Mouse (Mus musculus) liver, embryonic 12.5 days (tissue): ENCODE results near the gene Gpr156. TPM values are rescaled to one million over a fixed set of nuclear protein-coding genes. Genes with fewer than 3 reads are reported as not detected.
"Not testable (repeated sequence)": the region's sequence is repeated elsewhere in the genome, so short reads cannot be mapped to it uniquely, and the experiment has no call there.

ENCODE experiments used
- ATAC-seq: fragments of 200-750 bp; cut with Nextera tagmentation; 2 replicates; pipeline ENCODE4 v1.8.0; 2017; ENCODE audit warnings: moderate number of reproducible peaks, mild to moderate bottlenecking, moderate library complexity
- H3K27ac ChIP-seq: fragments of 300-500 bp; sonication (generic); 2 replicates; pipeline ENCODE4 v1.5.1; 2016; ENCODE audit warnings: mild to moderate bottlenecking
- H3K27me3 ChIP-seq: fragments of 300-500 bp; sonication (generic); replicated peaks from 2 replicates; pipeline ENCODE4 v1.6.1; 2016; ENCODE audit warnings: mild to moderate bottlenecking, moderate library complexity
- H3K36me3 ChIP-seq: fragments of 300-500 bp; sonication (generic); 2 replicates; pipeline ENCODE4 v1.6.1; 2016; ENCODE audit warnings: mild to moderate bottlenecking, moderate library complexity
- H3K4me1 ChIP-seq: fragments of 300-500 bp; sonication (generic); 2 replicates; pipeline ENCODE4 v1.6.1; 2016
- H3K4me2 ChIP-seq: fragments of 300-500 bp; sonication (generic); 2 replicates; pipeline ENCODE4 v1.6.1; 2016; ENCODE audit warnings: mild to moderate bottlenecking, moderate library complexity
- H3K4me3 ChIP-seq: fragments of 300-500 bp; sonication (generic); 2 replicates; pipeline ENCODE4 v1.5.1; 2016; ENCODE audit warnings: mild to moderate bottlenecking, moderate library complexity
- H3K9ac ChIP-seq: fragments of 300-500 bp; sonication (generic); 2 replicates; pipeline ENCODE4 v1.6.1; 2016; ENCODE audit warnings: mild to moderate bottlenecking, moderate library complexity
- H3K9me3 ChIP-seq: fragments of 300-500 bp; sonication (generic); replicated peaks from 2 replicates; pipeline ENCODE4 v1.6.1; 2016; ENCODE audit warnings: mild to moderate bottlenecking, moderate library complexity
- WGBS: fragments of 180-500 bp; shearing (Covaris S2); methylation state at CpG from one replicate; pipeline ENCODE4 v1.1.7; 2016; ENCODE audit not compliant: insufficient replicate concordance; 5-methylcytosine and 5-hydroxymethylcytosine counted together
- polyA plus RNA-seq: library from polyadenylated mRNA; unstranded; fragments of >200 nt; fragmentation: Nextera tagmentation; extraction: Ambion mirVana; gene quantifications from 2 replicates; pipeline ENCODE4 v1.2.1, GENCODE M21; 2016

Gene Gpr156
- polyA plus RNA-seq, 1 experiment from 2014 or later: not detected

DNA sequence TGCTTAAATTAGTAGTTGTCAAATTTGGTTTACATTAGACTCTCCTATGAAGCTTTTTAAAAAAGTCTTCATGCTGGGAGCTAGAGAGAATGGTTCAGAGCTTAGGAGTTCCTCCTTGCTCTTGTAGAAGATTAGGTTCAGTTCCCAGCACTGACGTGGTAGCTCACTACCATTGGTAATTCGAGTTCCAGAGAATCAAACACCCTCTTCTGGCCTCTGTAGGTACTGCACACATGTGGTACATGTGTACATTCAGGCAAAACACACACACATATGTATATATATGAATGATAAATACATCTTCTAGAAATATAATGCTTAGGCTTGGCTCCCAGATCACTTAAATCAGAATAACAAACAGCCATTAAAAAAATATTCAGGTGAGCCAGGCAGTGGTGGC is 51.1 kb downstream of the Gpr156 start:
- 50% methylated on average over 2 of the region's 2 CpGs for WGBS
- Histone ChIP-seq H3K36me3 (no peaks in the 10 kb centered on the region), H3K4me1 (peaks cover 15% of the 10 kb centered on the region), H3K9ac (no peak overlapping the region), H3K27ac (no peak overlapping the region), H3K4me3 (no peak overlapping the region), H3K4me2 (no peak overlapping the region), H3K9me3 (no peaks in the 10 kb centered on the region), H3K27me3 (no peaks in the 10 kb centered on the region)
- no peak for ATAC-seq

DNA sequence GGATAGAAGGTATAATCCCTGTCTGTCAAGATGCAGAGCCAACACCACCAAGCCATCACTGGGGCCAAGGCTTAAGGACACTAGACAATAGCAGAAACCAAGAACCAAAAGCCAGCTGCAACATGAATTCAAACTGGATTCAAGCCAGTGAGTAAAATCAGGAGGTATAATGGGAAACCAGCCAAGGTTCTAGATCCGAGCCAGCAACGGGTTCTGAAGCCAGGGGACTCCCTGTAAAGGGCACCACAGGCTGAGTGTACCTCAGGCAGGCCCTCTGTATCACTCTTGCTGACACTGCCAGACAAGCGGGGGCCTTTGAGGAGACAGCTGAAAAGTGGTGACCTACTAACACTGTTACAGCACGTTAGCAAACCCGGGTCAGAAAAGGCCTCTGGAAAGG is 55.2 kb downstream of the Gpr156 start:
- Histone ChIP-seq H3K9ac (no peak overlapping the region), H3K27ac (no peak overlapping the region), H3K9me3 (no peaks in the 10 kb centered on the region), H3K4me2 (no peak overlapping the region), H3K4me3 (no peak overlapping the region), H3K4me1 (peaks cover 11% of the 10 kb centered on the region), H3K27me3 (peaks cover 4% of the 10 kb centered on the region; the same call in 1 of the 2 replicates), H3K36me3 (no peaks in the 10 kb centered on the region)
- ATAC-seq: no peak
- WGBS: 61% methylated on average over 5 of the region's 5 CpGs

DNA sequence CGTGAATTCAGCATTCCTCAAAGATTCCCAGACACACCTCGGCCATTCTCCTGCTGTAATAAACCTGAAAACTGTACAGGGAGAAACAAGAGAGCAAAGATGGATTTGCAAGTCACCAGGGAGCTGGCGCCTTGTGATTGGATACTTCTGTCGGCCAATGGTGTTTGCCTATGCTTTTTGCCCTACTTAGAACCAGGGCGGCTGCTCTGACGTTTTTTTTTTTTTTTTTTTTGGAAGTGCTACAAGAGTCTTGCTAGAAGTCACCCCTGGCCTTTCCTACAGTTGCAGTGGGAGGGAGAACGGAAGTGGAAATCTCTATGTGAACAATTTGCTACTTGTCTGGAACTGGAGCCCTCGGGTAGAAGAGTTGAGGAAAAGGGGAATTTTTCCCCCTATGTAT is 56.1 kb downstream of the Gpr156 start:
- Histone ChIP-seq H3K4me2 (no peak overlapping the region), H3K36me3 (no peaks in the 10 kb centered on the region), H3K4me1 (peaks cover 11% of the 10 kb centered on the region), H3K27me3 (peaks cover 4% of the 10 kb centered on the region; the same call in 1 of the 2 replicates), H3K9me3 (no peaks in the 10 kb centered on the region), H3K9ac (no peak overlapping the region), H3K27ac (no peak overlapping the region), H3K4me3 (no peak overlapping the region)
- no peak for ATAC-seq
- 48% methylated on average over 8 of the region's 8 CpGs for WGBS

DNA sequence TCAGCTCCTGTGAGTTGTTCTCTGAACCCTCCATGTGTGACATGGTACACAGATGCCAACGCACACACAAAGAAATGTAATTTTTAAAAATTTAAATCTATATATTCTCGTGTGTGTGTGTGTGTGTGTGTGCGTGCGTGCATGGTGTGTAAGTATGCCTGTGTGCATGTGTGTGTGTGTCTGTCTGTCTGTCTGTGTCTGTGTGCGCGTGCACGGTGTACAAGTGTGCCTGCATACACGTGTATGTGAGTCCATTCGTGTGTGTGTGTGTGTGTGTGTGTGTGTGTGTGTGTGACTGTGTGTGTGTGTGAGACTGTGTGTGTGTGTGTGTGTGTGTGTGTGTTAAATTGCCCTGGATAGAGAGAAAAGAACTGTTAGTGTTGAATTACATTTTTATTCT is 56.9 kb downstream of the Gpr156 start:
- not testable (repeated sequence) for ATAC-seq, H3K4me2 ChIP-seq, H3K36me3 ChIP-seq, H3K27me3 ChIP-seq, H3K9me3 ChIP-seq, H3K27ac ChIP-seq, H3K9ac ChIP-seq, H3K4me3 ChIP-seq, H3K4me1 ChIP-seq
- 78% methylated on average over 9 of the region's 9 CpGs for WGBS

DNA sequence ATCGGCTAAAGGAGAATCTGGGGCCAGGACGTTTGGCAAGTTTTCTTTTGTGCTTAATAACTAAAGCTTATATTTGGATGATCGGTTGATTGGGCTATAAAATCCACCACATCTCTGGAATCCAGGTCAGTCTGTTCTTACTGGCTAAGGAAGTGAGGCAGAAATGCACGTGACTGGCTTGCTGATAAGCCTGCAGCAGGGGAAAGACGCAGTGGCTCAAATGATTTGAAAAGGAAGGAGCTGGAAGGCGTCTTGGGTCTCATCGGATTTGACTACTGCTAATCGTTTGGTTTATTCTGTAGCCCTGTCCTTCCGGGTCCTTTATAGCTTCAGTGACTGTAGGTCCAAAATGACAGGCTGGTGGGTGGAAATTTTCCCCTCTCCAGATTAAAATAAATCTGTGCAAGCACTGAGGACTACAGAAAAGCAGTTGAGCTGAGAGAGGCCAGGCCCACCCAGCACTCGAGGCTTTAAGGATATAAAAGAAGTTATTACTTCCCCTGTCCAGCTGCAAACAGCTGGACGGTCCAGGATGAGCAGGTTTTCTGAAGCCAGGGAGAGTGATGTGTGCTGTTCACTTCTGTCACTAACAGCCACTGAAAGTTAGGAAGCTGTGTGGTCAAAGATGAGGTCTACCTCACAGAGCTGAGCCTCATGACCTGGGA is 57.7 kb downstream of the Gpr156 start:
- no peak overlapping the region for H3K4me3 ChIP-seq
- peaks cover 4% of the 10 kb centered on the region; the same call in 1 of the 2 replicates for H3K27me3 ChIP-seq
- no peak overlapping the region for H3K9ac ChIP-seq
- no peak overlapping the region for H3K27ac ChIP-seq
- ATAC-seq: no peak
- no peaks in the 10 kb centered on the region for H3K4me1 ChIP-seq
- no peaks in the 10 kb centered on the region for H3K9me3 ChIP-seq
- H3K36me3 ChIP-seq: no peaks in the 10 kb centered on the region
- 43% methylated on average over 11 of the region's 11 CpGs for WGBS
- no peak overlapping the region for H3K4me2 ChIP-seq

DNA sequence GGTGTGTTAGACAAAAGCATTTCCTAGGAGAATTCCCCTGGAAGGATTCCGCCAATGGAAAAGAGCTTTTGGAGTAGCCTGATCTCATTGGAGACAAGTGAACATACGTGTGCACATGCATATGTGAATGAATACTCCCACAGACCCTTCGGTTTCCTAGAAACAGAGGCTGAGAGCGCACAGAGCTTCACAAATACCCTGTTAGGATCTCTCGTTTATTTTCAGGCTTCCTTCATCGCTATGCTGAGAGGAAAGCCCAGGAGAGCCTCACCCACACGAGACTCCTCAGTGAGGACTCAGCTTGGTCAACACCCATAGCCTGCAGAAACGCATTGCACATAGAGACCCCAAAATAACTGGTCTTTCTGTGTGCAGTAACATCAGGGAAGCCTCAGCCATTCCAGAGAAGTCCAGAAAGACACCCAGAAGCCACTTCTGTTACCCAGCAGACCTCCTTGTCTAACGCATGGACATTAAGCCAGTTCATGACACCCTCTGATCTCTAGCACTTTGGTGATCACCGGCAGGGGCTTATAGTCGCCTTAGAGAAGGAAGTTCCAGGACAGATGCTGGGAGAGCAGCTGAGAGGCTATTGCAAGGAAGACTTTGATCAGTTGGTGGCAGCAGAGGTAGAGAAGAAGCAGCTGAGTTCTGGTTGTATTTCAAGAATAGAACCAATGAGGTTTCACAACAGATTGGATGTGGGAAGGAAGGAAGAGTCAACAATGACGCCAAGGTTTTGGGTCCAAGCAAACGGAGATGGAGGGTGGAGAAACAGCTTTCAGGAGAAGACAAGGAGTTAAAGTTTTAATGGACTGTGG is 58.4 kb downstream of the Gpr156 start:
- H3K27ac ChIP-seq: no peak overlapping the region
- H3K36me3 ChIP-seq: no peaks in the 10 kb centered on the region
- H3K4me3 ChIP-seq: no peak overlapping the region
- no peaks in the 10 kb centered on the region for H3K9me3 ChIP-seq
- H3K27me3 ChIP-seq: peaks cover 4% of the 10 kb centered on the region; the same call in 1 of the 2 replicates
- H3K4me2 ChIP-seq: no peak overlapping the region
- 36% methylated on average over 13 of the region's 13 CpGs for WGBS
- ATAC-seq: no peak
- H3K4me1 ChIP-seq: no peaks in the 10 kb centered on the region
- no peak overlapping the region for H3K9ac ChIP-seq

DNA sequence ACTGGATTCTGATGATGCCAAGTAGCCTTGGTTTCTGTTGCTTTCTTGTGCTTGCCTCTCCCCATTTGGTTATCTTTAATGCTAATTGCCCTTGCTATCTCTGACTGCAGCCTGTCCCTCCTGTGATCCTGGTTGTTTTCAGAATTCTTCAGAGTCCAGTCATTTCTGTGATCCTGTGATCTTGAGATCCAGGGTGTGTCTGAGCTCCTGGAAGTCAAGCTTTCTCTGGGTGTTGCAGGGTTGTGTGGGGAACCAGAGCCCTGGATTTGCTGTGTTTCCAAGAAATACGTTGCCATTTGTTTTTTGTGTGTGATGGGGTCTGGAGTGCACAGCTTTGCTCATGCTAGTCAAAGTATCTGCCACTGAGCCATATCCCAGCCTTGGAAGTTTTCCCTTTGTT is 65.6 kb downstream of the Gpr156 start:
- H3K27me3 ChIP-seq: no peaks in the 10 kb centered on the region
- WGBS: 51% methylated on average over 1 of the region's 1 CpGs
- no peak overlapping the region for H3K4me2 ChIP-seq
- H3K4me3 ChIP-seq: no peak overlapping the region
- H3K4me1 ChIP-seq: no peaks in the 10 kb centered on the region; the same call in 1 of the 2 replicates
- ATAC-seq: no peak
- no peaks in the 10 kb centered on the region for H3K9me3 ChIP-seq
- H3K36me3 ChIP-seq: no peaks in the 10 kb centered on the region
- H3K27ac ChIP-seq: no peak overlapping the region
- H3K9ac ChIP-seq: no peak overlapping the region

DNA sequence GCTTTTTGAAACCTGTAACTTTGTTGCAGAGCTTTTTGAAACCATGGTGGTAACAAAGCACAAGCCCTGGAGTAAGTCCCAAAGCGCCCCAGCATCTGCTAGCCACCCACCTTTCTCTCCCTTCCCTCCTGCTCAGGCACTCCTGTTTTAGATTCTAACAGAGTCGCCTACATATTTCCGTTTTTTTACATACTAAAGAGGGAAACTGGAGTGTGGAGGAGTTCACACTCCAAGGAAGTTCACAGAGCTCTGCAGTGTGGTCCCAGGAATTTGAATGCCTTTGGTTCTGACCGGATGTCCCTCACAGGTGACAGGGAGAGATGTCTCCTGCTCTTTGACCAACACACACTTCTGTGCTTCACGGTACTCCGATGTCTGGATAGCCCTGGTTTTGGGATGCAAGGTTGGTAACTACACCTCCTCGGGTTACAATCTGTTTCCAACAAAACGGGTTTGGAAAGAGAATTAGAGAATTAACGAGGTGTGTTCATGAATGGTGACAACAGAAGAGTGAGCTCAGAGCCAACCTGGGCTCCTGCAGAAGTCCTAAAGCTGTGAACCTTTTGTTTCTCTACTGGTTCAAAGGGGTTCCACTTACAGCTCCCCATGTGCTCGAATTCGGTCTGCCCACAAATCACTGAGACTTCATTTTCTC is 72.0 kb downstream of the Gpr156 start:
- no peaks in the 10 kb centered on the region for H3K36me3 ChIP-seq
- no peak overlapping the region for H3K4me2 ChIP-seq
- WGBS: 34% methylated on average over 11 of the region's 11 CpGs
- no peak for ATAC-seq
- H3K27ac ChIP-seq: no peak overlapping the region
- H3K27me3 ChIP-seq: no peaks in the 10 kb centered on the region
- H3K4me3 ChIP-seq: no peak overlapping the region
- H3K4me1 ChIP-seq: 0 out of 2 replicates have a peak, but pooled peaks cover 7% of the 10 kb centered on the region
- no peaks in the 10 kb centered on the region for H3K9me3 ChIP-seq
- no peak overlapping the region for H3K9ac ChIP-seq

DNA sequence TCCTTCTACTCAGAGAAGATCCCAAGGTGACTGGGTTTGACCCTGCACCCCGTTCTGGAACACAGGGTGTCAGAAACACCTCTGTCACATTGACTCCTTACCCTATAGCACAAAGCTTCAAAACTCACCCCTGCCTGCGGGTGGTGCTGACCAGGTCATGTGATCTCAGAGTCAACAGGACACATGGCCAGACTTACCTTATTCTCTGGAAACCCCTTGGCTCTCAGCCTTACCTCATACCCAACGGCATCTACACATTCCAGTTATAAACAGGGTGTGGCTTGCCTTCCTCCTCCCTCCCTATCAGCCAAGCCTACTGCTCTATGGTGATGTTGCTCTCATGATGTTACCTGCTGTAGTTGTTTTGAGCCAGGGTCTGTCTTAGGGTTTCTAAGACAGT is 73.5 kb downstream of the Gpr156 start:
- Histone ChIP-seq H3K4me3 (no peak overlapping the region), H3K4me2 (no peak overlapping the region), H3K36me3 (no peaks in the 10 kb centered on the region), H3K9me3 (no peaks in the 10 kb centered on the region), H3K4me1 (0 out of 2 replicates have a peak, but pooled peaks cover 11% of the 10 kb centered on the region), H3K27ac (no peak overlapping the region), H3K27me3 (no peaks in the 10 kb centered on the region), H3K9ac (no peak overlapping the region)
- WGBS: 51% methylated on average over 3 of the region's 3 CpGs
- ATAC-seq: no peak

DNA sequence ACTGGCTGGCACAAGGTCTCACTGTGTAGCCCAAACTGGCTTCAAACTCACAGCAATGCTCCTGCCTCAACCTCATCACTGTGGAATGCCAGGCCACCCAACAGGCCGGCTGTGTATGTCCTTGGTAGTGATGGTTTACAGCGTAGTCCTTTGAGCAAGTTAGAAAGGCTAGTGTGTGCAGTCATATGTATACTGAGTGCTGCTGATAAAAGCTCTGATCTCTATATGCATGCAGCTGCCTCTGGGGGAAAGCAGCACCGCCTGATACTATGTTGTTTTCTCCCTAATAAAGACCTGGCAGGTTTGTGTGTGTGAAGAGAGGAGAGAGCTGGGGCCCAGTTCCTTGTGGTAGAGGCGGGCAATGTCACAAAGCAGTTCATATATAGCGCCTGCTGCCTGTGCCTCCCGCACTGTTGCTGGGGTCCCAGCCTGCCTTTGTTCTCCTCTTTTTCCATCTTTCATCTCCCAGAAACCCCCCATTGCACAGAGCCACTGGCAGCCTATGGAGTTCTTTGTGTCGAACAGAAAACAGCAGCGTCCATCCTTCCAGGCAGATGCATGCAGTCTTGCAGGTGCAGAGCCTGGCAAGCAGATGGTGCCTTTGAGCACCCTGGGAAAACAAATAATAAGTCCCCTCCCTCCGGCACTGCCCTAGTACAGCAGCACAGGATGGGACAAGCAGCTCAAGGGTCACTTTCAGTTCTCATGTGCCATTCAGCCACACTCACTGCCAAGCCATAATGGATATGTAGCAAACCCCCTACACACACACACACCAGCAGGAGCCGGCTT is 74.5 kb downstream of the Gpr156 start:
- Histone ChIP-seq H3K27ac (no peak overlapping the region), H3K36me3 (no peaks in the 10 kb centered on the region), H3K9me3 (no peaks in the 10 kb centered on the region), H3K4me3 (no peak overlapping the region), H3K9ac (no peak overlapping the region), H3K4me1 (0 out of 2 replicates have a peak, but pooled peaks cover 13% of the 10 kb centered on the region), H3K4me2 (no peak overlapping the region), H3K27me3 (no peaks in the 10 kb centered on the region)
- ATAC-seq: no peak
- 58% methylated on average over 10 of the region's 10 CpGs for WGBS

DNA sequence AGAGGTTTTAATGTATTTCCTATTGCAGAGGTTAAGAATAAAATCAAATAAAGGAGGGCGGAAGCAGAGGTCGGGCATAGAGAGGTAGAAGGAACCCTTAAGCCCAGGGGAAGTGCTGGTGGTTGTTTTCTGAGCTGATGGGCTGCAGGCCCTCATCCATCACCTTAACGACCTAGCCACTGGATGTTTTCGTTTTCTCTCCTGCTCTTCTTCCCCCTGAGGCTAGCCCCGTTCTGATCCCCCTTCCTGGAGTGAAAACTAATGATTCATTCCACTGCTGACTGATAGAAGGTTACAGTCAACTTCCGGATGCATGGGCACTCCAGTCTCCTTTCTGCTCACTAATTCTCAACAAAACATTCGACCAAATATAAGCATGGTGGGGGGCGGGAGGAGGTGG is 76.5 kb downstream of the Gpr156 start:
- no peaks in the 10 kb centered on the region for H3K9me3 ChIP-seq
- H3K27ac ChIP-seq: no peak overlapping the region
- 0 out of 2 replicates have a peak, but pooled peaks cover 13% of the 10 kb centered on the region for H3K4me1 ChIP-seq
- no peaks in the 10 kb centered on the region for H3K27me3 ChIP-seq
- no peak overlapping the region for H3K9ac ChIP-seq
- no peak for ATAC-seq
- 35% methylated on average over 8 of the region's 8 CpGs for WGBS
- H3K36me3 ChIP-seq: no peaks in the 10 kb centered on the region
- no peak overlapping the region for H3K4me3 ChIP-seq
- H3K4me2 ChIP-seq: no peak overlapping the region
